Mouse (Mus musculus) limb, embryonic 12.5 days (tissue): ENCODE measurements at regions not wholly inside any gene's neighbourhood (a gene's known extent, or its start where the extent isn't known, plus 50 kb on each side); places are given as distances from the start of the nearest gene placed in this dataset.
"Not testable (repeated sequence)": the region's sequence is repeated elsewhere in the genome, so short reads cannot be mapped to it uniquely, and the experiment has no call there.

Source experiments
- ATAC-seq: fragments of 200-750 bp; cut with Nextera tagmentation; 2 replicates; pipeline ENCODE4 v1.8.0; 2017; ENCODE audit warnings: low read depth, moderate TSS enrichment; ENCODE audit not compliant: insufficient number of reproducible peaks, insufficient read depth, low FRiP score, low TSS enrichment
- H3K27ac ChIP-seq: fragments of 300-500 bp; sonication (generic); 2 replicates; pipeline ENCODE4 v1.5.1; 2016; ENCODE audit warnings: mild to moderate bottlenecking, moderate library complexity
- H3K27me3 ChIP-seq: fragments of 300-500 bp; sonication (generic); 2 replicates; pipeline ENCODE4 v1.6.1; 2016; ENCODE audit warnings: mild to moderate bottlenecking, moderate library complexity
- H3K36me3 ChIP-seq: fragments of 300-500 bp; sonication (generic); 2 replicates; pipeline ENCODE4 v1.6.1; 2016; ENCODE audit warnings: mild to moderate bottlenecking, moderate library complexity
- H3K4me1 ChIP-seq: fragments of 300-500 bp; sonication (generic); replicated peaks from 2 replicates; pipeline ENCODE4 v1.6.1; 2016
- H3K4me2 ChIP-seq: fragments of 300-500 bp; sonication (generic); 2 replicates; pipeline ENCODE4 v1.6.1; 2016; ENCODE audit warnings: mild to moderate bottlenecking, moderate library complexity
- H3K4me3 ChIP-seq: fragments of 300-500 bp; sonication (generic); replicated peaks from 2 replicates; pipeline ENCODE4 v1.5.1; 2016; ENCODE audit warnings: mild to moderate bottlenecking
- H3K9ac ChIP-seq: fragments of 300-500 bp; sonication (generic); replicated peaks from 2 replicates; pipeline ENCODE4 v1.6.1; 2016; ENCODE audit warnings: mild to moderate bottlenecking, moderate library complexity
- H3K9me3 ChIP-seq: fragments of 300-500 bp; sonication (generic); 2 replicates; pipeline ENCODE4 v1.6.1; 2016; ENCODE audit warnings: mild to moderate bottlenecking, moderate library complexity
- WGBS: fragments of 180-500 bp; shearing (Covaris S2); methylation state at CpG from one replicate; pipeline ENCODE4 v1.1.7; 2016; 5-methylcytosine and 5-hydroxymethylcytosine counted together

- H3K4me1 ChIP-seq = peaks cover 11% of the 10 kb centered on the region
- ATAC-seq = no peak
Observed at GRCm38 (mm10) chr6:37618990-37619389, 89.0 kb downstream of the Akr1d1 start.

GRCm38 (mm10) chr6:37621364-37622029 is 91.5 kb downstream of the Akr1d1 start:
- Histone ChIP-seq H3K36me3 (no peaks in the 10 kb centered on the region), H3K27me3 (no peaks in the 10 kb centered on the region), H3K9me3 (no peaks in the 10 kb centered on the region), H3K4me2 (no peak overlapping the region), H3K27ac (no peak overlapping the region), H3K4me3 (no peak overlapping the region), H3K4me1 (peaks cover 7% of the 10 kb centered on the region), H3K9ac (no peak overlapping the region)
- WGBS = 42% methylated on average over 7 of the region's 7 CpGs
- no peak for ATAC-seq

More at GRCm38 (mm10) chr6:37618990-37619389, 89.0 kb downstream of the Akr1d1 start:
- WGBS = 89% methylated on average over 9 of the region's 9 CpGs
- no peaks in the 10 kb centered on the region for H3K9me3 ChIP-seq
- H3K36me3 ChIP-seq = no peaks in the 10 kb centered on the region
- no peaks in the 10 kb centered on the region for H3K27me3 ChIP-seq
- no peak overlapping the region for H3K27ac ChIP-seq
- H3K9ac ChIP-seq = no peak overlapping the region
- no peak overlapping the region for H3K4me3 ChIP-seq
- no peak overlapping the region for H3K4me2 ChIP-seq

- Histone ChIP-seq H3K36me3 (no peaks in the 10 kb centered on the region), H3K27me3 (no peaks in the 10 kb centered on the region), H3K4me3 (no peak overlapping the region), H3K4me1 (peaks cover 5% of the 10 kb centered on the region), H3K27ac (no peak overlapping the region), H3K4me2 (no peak overlapping the region), H3K9ac (no peak overlapping the region), H3K9me3 (no peaks in the 10 kb centered on the region)
- 98% methylated on average over 2 of the region's 2 CpGs for WGBS
- no peak for ATAC-seq
Observed at GRCm38 (mm10) chr6:37622273-37622672, 92.3 kb downstream of the Akr1d1 start.

GRCm38 (mm10) chr6:37627206-37627605 is 97.2 kb downstream of the Akr1d1 start:
- Histone ChIP-seq H3K9ac (no peak overlapping the region), H3K9me3 (no peaks in the 10 kb centered on the region), H3K27ac (no peak overlapping the region), H3K4me3 (no peak overlapping the region), H3K36me3 (no peaks in the 10 kb centered on the region), H3K4me2 (no peak overlapping the region), H3K4me1 (no peaks in the 10 kb centered on the region), H3K27me3 (no peaks in the 10 kb centered on the region)
- 83% methylated on average over 5 of the region's 5 CpGs for WGBS
- no peak for ATAC-seq

- no peak overlapping the region for H3K27ac ChIP-seq
- no peak for ATAC-seq
- H3K36me3 ChIP-seq = no peaks in the 10 kb centered on the region
- H3K9ac ChIP-seq = no peak overlapping the region
- H3K9me3 ChIP-seq = no peaks in the 10 kb centered on the region
- no peaks in the 10 kb centered on the region for H3K27me3 ChIP-seq
- H3K4me1 ChIP-seq = no peaks in the 10 kb centered on the region
- no peak overlapping the region for H3K4me3 ChIP-seq
- WGBS = 93% methylated on average over 1 of the region's 1 CpGs
- no peak overlapping the region for H3K4me2 ChIP-seq
Observed at GRCm38 (mm10) chr6:37633948-37634347, 104.0 kb downstream of the Akr1d1 start.

GRCm38 (mm10) chr6:37642066-37642465 is 112.1 kb downstream of the Akr1d1 start:
- no peaks in the 10 kb centered on the region for H3K27me3 ChIP-seq
- H3K9ac ChIP-seq = no peak overlapping the region
- no peak overlapping the region for H3K27ac ChIP-seq
- no peaks in the 10 kb centered on the region for H3K9me3 ChIP-seq
- 18% methylated on average over 4 of the region's 4 CpGs for WGBS
- ATAC-seq = no peak
- H3K36me3 ChIP-seq = no peaks in the 10 kb centered on the region
- no peak overlapping the region for H3K4me3 ChIP-seq
- H3K4me1 ChIP-seq = no peaks in the 10 kb centered on the region
- no peak overlapping the region for H3K4me2 ChIP-seq

GRCm38 (mm10) chr6:37642701-37643121 is 112.7 kb downstream of the Akr1d1 start:
- Histone ChIP-seq H3K27me3 (no peaks in the 10 kb centered on the region), H3K9ac (no peak overlapping the region), H3K9me3 (no peaks in the 10 kb centered on the region), H3K36me3 (no peaks in the 10 kb centered on the region), H3K4me3 (no peak overlapping the region), H3K4me2 (no peak overlapping the region), H3K27ac (no peak overlapping the region), H3K4me1 (no peaks in the 10 kb centered on the region)
- WGBS = 63% methylated on average over 8 of the region's 8 CpGs
- ATAC-seq = no peak

GRCm38 (mm10) chr6:37643176-37643575 is 113.2 kb downstream of the Akr1d1 start:
- ATAC-seq = no peak
- Histone ChIP-seq H3K4me3 (no peak overlapping the region), H3K27me3 (no peaks in the 10 kb centered on the region), H3K36me3 (no peaks in the 10 kb centered on the region), H3K9ac (no peak overlapping the region), H3K9me3 (no peaks in the 10 kb centered on the region), H3K4me2 (no peak overlapping the region), H3K27ac (no peak overlapping the region), H3K4me1 (no peaks in the 10 kb centered on the region)
- 69% methylated on average over 4 of the region's 4 CpGs for WGBS

- Histone ChIP-seq H3K9me3 (no peaks in the 10 kb centered on the region), H3K4me1 (no peaks in the 10 kb centered on the region), H3K9ac (no peak overlapping the region), H3K27me3 (no peaks in the 10 kb centered on the region), H3K27ac (no peak overlapping the region), H3K36me3 (no peaks in the 10 kb centered on the region), H3K4me3 (no peak overlapping the region), H3K4me2 (no peak overlapping the region)
- no peak for ATAC-seq
- 63% methylated on average over 2 of the region's 2 CpGs for WGBS
Observed at GRCm38 (mm10) chr6:37643718-37644117, 113.7 kb downstream of the Akr1d1 start.

GRCm38 (mm10) chr6:37645551-37645950 is 115.6 kb downstream of the Akr1d1 start:
- no peak for ATAC-seq
- H3K4me2 ChIP-seq = 0 out of 2 replicates have a peak overlapping the region, but pooled peaks have one; percentile 13
- no peaks in the 10 kb centered on the region for H3K4me1 ChIP-seq
- H3K27me3 ChIP-seq = no peaks in the 10 kb centered on the region
- no peak overlapping the region for H3K9ac ChIP-seq
- H3K9me3 ChIP-seq = no peaks in the 10 kb centered on the region
- H3K27ac ChIP-seq = no peak overlapping the region
- WGBS = 42% methylated on average over 14 of the region's 14 CpGs
- H3K36me3 ChIP-seq = no peaks in the 10 kb centered on the region
- H3K4me3 ChIP-seq = no peak overlapping the region

GRCm38 (mm10) chr6:37657300-37657699 is 127.3 kb downstream of the Akr1d1 start:
- 90% methylated on average over 3 of the region's 3 CpGs for WGBS
- not testable (repeated sequence) for H3K4me2 ChIP-seq, H3K4me1 ChIP-seq, H3K9me3 ChIP-seq, ATAC-seq, H3K36me3 ChIP-seq, H3K9ac ChIP-seq, H3K27me3 ChIP-seq, H3K4me3 ChIP-seq, H3K27ac ChIP-seq

GRCm38 (mm10) chr6:37658021-37658650 is 128.2 kb downstream of the Akr1d1 start:
- WGBS = 55% methylated on average over 6 of the region's 6 CpGs
- no peak overlapping the region for H3K4me2 ChIP-seq
- no peaks in the 10 kb centered on the region for H3K9me3 ChIP-seq
- ATAC-seq = no peak
- no peak overlapping the region for H3K4me3 ChIP-seq
- H3K9ac ChIP-seq = no peak overlapping the region
- H3K27me3 ChIP-seq = no peaks in the 10 kb centered on the region
- peaks cover 5% of the 10 kb centered on the region for H3K4me1 ChIP-seq
- H3K36me3 ChIP-seq = no peaks in the 10 kb centered on the region
- no peak overlapping the region for H3K27ac ChIP-seq
